Mouse (Mus musculus): Measurements from ENCODE around the gene Maip1.

Maip1 gene

DNA sequence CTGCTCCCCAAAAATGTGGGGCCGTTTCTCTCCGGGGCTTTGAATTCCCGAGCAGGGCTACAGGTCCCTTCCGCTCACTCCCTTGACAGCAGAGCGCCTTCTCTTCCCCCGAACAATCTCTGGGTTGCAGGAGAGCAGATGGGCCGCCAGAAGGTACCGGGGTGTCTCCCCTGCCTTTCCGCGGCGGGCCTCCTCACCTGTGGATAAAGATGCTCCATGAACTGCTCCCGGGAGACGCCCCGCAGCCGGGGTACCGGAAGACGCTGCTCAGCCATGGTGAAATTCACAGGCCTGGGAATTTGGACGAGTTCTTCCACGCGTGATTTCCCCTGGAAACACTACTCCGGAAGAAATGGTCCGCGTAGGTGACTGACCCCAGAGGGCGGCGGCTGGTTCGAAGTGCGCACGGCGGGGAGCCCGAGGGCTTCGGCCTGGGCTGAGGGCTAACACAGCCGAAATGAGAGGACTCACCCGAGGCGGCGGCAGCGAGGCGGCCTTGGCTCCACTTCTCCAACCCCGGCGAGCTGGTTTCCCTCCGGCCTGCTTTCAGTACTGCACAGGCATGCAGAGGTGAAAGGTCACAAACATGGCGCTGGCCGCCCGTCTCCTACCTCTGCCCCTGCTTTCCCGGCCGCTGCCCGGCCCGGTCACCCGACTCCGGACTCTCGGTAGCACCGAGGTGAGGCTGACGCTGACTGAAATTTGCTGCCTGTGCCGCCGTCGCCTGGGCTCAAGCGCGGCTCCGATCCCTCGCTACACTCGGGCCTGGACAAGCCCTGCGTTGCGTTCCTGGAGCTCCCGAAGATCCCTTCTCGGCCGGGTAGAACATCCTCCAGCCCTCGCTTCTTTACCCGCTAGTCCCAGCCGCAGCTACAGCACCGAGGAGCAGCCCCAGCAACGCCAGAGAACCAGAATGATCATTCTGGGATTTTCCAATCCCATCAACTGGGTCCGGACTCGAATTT lies at the start of gene Maip1, which contains the start of gene Tyw5:
Gene Maip1 (plus strand): TSS at position 142 of the 965 bp plus-strand sequence.
Gene Tyw5 (minus strand): TSS at position 915 of the 965 bp plus-strand sequence.
- peak; percentile 92 for DNase-seq

DNA sequence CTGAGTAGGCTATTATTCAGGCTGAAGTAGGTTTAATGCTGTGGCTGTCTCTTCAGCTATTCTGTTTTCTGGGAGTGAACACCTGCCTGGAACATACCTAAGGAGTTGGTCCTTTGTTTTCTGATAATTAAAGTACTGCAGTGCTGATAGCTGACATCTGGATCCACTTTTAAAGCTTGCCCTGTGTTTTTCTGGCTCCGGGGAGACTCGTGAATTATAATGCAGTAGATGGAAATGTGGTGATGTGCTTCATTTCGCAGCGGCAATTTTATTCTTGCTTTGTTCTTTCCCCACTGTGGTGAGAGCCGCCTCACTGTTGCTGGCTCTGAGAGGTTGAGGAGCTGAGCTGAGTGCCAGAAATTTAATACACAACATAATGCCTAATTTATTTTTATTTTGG lies 47.6 kb upstream of the Maip1 start:
- no peak for DNase-seq

DNA sequence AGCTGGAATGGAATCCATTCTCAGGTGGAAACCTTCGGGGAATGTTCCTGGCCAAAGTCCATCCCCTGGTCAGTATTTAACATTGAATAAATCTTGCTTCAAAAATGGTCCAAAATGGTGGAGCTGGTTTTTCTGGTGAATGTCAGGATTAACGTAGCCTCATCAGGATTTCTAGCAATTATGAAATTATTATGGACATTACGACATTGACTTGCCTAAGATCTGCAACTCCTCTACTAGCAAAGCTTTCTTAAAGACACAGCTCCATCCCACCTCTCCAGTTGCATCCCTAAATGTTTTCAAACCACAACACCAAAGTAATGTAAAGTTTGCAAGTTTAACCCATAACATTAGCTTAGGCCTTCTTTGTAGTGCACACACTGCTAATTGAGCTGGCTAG lies 38.7 kb upstream of the Maip1 start:
- no peak for DNase-seq

DNA sequence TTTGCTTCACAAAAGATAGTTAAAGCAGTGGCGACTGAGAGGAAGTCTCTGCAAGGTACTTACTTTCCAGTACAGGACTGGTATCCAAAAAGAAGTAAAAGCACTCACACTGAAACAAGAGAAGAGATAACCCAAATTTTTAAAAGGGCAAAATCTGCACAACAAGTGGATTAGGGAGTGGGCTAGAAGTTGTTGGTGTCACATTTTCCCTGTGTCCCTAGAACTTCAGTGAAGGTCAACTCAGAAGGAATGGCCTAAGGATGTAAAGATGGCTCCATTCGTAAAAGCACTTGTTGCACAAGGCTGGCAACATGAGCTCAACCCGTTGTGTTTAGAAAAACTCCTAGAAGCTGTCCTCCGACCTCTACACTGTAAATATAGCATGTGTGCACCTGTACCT lies 37.0 kb upstream of the Maip1 start:
- DNase-seq = no peak

DNA sequence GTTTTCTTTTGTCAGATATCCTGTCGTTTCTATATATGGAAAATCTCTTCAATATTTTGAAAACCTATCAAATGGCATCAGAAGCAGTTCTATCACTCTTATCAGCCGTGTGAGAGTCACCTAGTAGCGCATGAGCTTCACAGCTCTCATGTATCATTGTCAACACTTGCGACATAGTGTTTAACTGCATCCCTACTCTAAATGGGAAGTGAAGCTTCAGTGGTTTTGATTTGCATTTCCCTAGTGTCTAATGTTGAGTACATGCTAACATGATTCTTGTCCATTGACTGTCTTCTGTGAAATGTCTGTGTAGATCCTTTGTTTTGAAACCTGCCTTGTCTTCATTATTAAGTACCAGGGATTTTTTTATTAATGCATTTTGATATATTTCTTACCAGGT lies 35.7 kb upstream of the Maip1 start:
- no peak for DNase-seq

DNA sequence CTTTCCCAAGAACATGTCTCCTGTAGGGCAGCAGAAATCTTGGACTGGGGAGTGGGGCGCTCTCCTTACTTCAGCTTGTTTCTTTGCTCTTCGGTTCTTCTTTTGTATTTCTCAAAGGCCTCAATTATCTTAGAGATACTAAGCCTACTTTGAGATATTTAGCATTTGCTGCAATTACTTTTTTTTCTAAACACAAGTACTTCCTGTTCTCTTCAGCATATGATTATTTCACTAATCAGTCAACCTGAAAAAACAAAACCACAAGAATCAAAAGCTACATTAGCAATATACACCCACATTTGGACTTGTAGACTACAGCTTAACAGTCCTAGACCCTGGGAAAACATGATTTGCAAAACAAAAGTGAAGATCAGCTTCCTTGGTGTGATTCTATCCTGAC lies 30.9 kb upstream of the Maip1 start:
- DNase-seq = no peak

DNA sequence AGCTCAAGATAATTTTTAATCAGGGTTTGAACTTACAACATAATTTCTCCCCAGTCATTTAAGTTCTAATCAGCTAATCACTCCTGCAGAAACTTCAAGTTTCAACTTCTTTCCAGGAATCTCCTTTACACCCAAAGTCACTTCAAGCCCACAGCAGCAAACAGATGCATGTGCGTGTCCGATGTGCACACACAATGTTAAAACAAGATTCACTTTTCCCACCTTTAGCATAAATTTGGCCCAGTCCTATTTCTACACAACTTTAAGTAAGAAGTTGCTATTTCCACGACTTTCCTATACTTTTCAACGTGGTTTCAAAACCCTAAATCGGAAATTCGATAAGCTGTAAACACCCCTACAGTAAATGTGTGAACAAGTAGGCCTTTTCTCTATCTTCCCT lies 29.3 kb upstream of the Maip1 start:
- no peak for DNase-seq

DNA sequence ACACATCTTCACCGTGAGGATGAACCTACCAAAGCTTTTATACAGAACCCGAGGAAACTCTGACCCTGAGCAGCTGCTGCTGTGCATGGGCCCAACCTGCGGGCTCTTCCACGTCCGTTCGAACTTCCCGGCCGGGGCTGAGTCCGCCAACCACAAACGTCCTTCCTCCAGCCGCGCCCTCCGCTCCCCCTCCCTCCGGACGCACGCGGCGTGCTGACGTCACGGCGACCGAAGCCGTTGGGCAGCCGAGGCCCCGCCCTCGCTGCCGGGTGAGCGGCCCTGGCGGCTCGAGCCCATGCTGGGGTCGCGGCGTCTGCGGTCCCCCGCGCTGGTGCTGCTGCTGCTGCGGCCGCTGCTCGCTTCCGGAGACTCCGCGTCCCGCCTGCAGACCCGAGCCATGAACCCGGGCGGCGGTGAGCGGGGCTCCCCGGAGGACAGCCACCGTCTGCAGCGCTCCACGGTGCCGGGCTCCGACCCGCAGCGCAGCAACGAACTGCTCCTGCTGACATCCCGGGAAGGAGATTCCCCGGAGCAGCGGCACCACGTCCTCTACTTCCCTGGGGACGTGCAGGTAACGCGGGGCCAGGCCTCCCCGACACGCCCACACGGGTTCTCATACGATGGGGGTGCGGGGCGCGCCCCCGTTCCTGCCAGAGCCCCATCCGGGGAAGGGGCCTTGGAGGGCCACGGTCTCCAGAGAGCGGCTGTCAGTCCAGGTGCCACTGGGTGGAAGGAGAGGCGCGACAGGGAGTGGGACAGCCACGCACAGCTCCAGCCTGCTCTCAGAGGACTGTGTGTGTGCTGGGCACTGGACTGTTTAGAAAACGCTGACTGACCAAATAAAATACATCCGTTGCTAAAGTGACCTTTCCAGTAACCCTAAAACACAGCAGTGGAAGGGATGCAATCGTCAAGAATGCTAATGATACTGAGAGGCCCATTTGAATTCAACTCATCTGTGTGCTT lies 28.5 kb upstream of the Maip1 start, which contains the start of gene 1700066M21Rik:
Gene 1700066M21Rik (plus strand): TSS at position 245 of the 966 bp plus-strand sequence.
- DNase-seq = peak; percentile 96

DNA sequence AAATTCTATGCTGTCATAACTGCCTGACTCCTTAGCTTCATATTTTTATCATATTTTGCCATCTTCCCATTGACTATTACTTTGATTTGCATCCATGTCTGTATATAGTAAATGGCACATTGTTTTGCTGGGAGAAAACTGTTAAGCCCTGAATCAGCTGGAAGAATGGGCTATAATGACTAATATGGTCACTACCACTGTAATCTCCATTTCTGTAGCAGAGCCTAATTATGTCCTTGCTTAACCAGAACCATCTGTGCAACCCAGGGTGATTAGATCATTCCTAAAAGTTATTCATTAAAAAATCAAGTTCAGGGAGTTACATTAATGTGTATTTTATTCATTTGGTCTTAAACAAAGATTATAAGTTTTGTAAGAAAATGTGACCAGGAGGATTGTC lies 19.6 kb upstream of the Maip1 start:
- no peak for DNase-seq

DNA sequence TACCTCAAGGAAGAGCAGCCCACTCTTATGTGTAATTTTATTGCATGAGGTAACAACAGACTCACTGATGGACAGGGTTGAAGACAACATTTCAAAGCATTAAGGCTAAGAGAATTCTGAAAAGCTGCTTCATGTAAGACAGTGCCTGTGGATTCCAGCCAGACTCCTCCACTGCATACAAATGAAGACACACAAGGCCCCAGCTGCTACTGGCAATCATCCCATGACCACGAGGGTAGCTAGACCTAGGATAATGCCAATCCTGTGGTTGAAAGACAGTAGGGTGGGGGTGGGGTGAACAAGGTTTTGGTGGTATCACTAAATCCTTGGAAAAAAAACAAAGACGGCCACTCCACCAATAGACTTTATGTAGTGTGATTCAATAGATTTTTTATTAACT lies 18.3 kb upstream of the Maip1 start:
- DNase-seq = no peak

DNA sequence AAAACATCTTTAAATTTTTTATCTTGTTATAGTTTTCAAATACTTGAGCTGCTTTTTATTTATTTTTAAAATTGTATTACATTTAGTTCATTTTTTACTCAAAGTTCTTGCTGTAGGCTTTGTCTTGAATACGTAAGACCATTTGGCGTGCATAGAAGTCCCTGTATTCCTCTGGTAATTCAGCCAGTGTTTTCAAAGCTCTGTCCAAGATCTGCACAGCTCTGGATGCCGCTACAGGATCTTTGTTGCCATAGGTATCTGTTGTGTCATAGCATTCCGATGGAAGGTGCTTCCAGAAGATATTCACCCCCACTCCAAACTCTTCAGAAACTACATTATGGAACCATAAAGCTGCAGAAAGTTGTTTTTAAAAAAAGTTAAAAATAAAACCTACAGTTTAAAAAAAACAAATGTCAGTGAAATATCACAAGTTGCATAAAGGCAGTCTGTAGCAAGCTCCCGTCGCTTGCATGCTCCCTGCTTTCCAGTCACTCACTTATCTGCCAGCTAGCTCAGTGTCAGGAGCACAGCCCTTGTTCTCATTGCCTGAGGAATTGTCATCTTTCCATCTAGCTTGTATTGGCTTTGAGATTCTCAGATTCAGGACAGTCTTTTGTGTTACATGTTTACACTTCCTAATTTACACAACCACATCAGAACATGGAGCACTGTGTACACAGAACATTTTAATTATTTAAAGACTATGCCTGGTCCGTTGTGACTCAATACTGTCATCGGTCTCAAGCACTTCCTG lies 17.5 kb upstream of the Maip1 start:
- no peak for DNase-seq

DNA sequence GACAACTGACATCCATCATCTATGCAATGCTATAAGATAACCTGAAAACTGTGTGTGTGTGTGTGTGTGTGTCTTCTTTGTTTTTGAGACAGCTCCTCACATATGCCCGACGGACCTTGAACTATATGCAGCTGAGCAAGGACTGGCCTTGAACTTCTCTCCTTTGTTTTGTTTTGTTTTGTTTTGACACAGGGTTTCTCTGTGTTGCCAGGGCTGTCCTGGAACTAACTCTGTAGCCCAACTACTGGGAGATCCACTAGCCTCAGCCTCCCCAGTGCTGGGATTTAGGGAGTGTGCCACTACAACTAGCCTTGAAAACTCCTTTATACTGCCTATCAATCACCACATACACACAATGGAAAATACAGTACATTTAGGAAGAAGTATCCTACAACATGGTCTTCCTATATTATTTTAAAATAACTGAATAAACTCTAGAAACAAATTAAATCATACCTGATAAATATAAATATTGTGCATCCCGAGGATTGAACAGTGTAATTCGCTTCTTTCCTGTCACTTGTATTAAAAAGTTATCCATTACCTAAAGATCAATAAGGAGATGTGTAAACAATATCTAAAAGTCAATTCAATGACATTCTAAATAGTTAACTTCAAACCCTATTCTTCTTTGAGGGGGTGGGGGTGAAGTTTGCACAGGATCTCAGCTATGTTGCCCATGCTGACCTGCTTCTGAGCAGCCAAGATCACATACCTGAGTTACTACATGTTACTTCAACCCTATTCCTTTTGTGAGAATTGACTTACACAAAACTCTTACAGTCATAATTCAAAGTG lies 14.9 kb upstream of the Maip1 start:
- no peak for DNase-seq

DNA sequence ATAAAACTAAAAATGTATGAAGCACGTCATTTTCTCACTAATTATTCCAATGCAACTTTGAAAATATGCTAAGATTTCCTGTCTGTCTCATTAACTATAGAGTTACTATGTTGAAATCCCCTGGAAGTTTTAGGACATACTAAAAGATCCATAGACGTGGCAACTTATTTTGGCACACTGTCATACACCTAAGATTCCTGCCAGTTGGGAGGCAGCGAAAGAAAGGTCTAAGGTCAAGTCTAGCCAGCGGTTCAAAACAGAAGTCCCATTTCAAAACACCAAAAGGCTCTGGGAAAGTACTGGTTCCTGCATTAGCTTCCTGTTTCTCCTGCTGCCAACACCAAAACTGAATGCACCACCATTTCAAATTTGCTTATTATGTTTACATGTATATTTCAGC lies 13.7 kb upstream of the Maip1 start:
- no peak for DNase-seq

DNA sequence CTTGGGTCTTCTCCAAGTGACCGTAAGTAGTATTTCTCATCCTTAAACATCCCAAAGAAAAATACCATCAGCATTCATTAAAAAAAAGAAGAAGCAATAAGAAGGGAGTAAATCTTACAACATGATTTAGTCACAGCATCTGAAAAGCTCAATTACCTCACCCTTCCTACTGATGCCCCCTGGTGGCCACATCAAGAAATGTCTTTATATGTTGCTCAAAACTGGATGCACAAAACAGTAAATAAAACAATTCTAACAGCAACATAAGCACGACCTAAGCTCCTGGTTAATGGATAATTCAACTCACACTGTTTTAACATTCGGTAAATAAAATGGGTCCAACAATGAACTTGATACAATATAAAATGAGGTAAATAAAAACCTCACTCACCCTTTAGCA lies 12.1 kb upstream of the Maip1 start:
- DNase-seq = peak; percentile 27

DNA sequence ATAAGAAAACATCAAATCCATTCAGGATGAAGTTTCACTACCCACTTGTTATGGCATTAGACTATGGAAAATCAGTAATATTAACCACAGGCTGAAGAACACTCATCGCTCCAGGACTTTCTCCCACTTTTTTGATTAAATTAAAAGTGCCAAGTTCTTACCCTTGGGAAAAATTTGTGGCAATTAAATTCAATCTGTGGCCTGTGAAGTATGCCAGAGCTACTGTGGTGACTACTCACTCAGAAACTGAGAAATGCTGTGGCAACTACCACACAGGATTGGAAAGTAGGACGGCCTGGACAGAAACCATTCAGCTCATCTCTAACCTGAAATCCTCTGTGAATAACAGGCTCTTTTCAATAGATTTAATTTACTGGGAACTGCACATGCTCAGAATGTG lies 5.8 kb upstream of the Maip1 start:
- DNase-seq = no peak

DNA sequence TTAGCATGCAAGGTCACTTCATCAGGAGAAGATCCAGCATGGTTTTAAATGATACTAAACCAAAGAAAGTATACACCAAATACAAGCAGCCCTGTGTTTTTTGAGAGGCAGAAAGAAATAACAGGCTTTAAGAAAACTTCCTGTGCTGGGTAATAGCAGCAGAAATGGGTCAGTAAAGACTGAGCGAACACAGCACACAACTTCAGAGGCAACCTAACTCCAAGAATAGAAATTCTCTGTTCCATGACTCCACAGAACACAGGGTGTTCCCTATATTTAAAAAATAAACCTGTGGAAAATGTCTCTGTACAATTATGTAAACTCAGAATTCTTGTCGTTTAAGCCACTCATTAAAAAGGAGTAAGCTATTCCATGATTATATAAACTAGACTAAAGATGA lies 5.3 kb upstream of the Maip1 start:
- DNase-seq = no peak

DNA sequence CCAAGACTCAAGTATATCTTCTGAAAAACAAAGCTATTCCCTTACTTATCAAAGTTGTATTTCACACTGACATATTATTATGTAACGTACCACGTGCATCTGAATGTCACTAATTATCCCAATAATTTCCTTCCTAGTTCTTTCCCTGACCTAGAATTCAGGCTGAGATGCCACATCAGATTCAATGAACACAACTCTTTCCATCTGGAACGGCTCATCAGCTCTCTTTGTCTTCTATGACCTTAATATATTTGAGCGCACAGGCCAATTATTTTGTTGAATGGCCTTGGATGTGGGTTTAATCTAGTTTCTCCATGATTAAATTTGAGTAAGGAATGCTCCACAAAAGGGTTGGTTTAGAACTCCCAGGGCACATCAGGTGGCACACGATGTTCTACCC lies 4.0 kb upstream of the Maip1 start:
- DNase-seq = no peak

DNA sequence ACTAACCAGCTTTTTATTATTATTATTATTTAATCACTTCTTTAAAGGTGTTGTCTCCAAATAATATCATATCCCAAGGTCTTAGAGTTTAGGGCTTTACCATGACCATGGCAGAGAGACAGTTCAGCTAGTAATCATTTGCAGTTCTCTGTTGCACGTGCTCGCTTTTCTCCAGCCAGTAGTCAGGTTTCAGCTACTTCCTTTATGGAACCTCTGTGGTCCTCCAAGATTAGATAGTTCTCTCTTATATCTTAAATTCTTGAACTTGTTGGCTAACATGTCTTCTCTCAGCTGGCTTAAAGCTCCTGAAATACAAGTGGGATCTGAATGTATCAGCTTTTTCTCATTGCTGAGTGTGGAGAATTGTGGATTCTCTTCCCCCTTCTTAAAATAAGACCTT lies 2.9 kb downstream of the Maip1 start:
- no peak for DNase-seq

DNA sequence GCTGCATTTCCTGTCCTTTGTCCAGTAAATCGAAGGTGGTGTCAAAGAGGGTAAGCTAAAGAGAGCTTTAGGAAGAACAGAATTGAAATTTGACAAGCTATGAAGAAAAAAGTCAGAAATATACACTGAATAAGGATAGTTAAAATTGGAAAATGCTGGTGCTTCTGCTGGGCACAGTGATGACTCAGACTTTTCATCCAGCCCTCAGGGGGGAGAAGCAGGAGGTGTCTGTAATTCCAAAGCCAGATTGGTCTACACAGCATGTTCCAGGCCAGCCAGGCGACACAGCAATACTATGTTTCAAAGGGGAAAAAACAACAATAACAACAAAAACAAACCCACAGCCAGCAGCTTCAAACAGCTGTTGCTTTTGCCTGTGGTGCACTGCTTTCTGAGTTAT lies 7.3 kb downstream of the Maip1 start:
- no peak for DNase-seq

DNA sequence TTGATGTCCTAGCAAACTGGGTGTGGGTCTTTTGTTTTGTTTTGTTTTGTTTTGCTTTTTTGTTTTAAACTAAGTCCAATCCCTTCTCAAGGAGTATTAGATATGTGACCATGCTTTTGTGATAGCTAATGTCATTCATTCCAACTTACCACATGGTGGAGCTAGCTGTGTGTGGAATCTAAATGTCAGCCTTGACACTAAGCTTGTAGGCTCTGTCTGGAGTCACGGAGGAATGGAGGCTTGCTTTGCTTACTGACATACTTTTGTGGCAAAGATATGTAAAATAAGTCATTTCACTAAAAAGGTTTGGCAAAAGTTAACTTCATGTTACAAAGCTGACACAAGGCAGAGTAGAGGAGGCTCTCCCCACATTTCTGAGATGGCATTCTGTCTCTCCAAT lies 17.6 kb downstream of the Maip1 start:
- no peak for DNase-seq

DNA sequence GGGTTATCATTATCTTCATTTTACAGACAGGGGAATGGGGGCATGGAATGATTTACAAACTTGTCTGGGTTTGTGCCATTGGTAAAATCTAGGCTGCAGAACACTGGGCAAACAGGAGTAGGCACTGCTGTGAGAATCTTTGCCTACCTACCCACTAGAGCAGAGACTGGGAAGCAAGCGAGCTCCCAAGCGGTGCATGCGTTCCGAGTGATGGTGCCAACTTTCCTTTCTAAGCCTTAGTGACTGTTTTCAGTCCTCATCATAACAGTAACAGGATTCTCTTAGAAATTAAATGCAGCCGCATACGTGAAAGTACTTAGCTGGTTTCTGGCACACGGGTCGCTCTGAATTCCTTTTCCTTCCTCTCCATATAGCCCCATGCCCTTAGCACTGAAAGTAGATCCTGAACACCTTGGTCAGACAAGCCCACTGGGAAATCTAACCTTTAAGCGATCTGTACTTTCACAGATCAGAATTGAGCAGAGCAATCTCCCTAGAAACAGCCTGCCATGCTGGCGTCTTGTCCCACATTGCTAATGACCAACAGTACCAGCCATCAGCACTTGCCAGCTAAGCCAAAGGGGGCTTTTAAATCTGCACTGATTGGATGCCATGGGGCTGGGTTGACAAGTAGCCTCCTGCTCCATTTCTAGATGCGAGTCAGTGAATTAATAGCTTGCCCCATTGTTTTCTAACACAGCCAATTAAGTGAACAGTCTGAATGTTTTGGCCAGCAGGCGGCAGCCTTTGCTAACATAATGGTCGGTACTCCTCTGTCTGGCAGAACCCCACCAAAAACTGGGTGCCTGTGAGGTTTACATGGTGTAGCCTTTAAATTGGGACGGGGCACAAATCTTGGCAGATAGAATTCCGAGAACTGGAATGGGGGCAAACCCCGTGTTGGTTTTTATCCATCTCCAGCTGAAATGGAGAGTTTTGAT lies 22.5 kb downstream of the Maip1 start:
- DNase-seq = peak; percentile 90

All from kidney, adult 18-20 months (tissue).